Mouse (Mus musculus): ENCODE measurements around the gene Nat14. TPM values are rescaled to one million over a fixed set of nuclear protein-coding genes. Genes with fewer than 3 reads are reported as not detected.

The Nat14 gene
- polyA plus RNA-seq, 2 experiments = 0.11 to 0.38 TPM

DNA sequence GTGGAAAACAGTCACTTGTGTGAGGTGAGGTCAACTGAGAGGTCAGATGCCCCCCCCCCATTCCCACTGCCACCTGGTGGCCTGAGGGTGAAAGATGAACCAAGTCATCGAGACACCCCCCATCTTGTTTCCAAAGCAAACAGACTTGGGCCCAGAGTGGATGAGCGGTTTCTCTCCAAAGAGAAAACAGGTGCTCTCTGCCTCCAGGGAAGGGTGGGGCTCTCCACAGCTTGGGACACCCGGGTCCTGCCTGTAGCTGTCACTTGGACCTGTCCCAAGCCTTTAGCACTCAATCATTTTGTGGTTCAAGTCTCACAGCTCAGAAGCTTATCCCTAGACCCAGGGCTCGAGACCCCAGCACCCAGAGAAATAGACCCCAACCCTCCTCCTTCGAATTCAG lies 41.7 kb downstream of the Nat14 start:
- H3K4me3 ChIP-seq (ENCODE audit: insufficient read depth in 1 of 2, low read depth in 2 of 2, low read length in 2 of 2) = no peak overlapping the region
- H3K27me3 ChIP-seq (ENCODE audit: control insufficient read depth, insufficient read depth, low read length) = no peaks in the 10 kb centered on the region
- WGBS (ENCODE audit: insufficient replicate concordance) = 55% methylated on average over 5 of the region's 5 CpGs
- no peak overlapping the region for H3K27ac ChIP-seq
- TF ChIP-seq CTCF (IDR thresholded peaks at IDR 0.05; ENCODE audit: low read depth) (no peak), EP300 (IDR thresholded peaks at IDR 0.05; ENCODE audit: low read depth) (no peak)
- no peak overlapping the region for H3K4me2 ChIP-seq (ENCODE audit: low read depth)
- ATAC-seq (ENCODE audit: insufficient read depth) = no peak
- no peaks in the 10 kb centered on the region for H3K9me3 ChIP-seq (ENCODE audit: control insufficient read depth, low read length)
- no peak overlapping the region for H3K9ac ChIP-seq (replicated peaks)
- H3K4me1 ChIP-seq (replicated peaks; ENCODE audit: control insufficient read depth in 2 of 2, insufficient read depth in 2 of 2, low read length in 1 of 2) = no peaks in the 10 kb centered on the region
- DNase-seq (ENCODE audit: low read depth in 3 of 3, low spot score in 3 of 3) = no peak
- no peaks in the 10 kb centered on the region for H3K36me3 ChIP-seq (replicated peaks; ENCODE audit: control insufficient read depth, insufficient read depth, low read depth)

DNA sequence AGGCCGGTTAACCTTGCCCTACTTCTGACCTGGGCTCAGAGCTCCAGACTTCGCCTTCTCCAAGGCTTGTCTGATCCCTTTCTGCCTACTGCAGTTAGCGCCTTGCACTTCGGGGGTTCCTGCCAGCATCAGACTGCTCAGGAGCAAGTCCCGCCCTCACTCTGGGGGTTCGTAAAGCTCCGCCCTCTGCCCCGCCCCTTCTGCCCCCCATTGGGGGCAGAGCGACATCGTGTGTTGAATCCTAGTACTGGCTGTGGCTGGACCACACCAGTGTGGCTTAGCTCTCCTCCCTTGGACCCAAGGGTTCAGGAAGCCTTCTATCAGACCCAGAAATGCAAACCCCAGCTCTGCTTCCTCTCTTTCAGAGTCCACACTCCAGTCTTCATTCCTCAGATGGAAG lies 42.4 kb downstream of the Nat14 start, which contains the start of gene Sbk2:
Sbk2 (minus strand) TSS at position 135 of the 400 bp plus-strand sequence.
- Histone ChIP-seq H3K9ac (replicated peaks) (no peak within 1 kb of the TSS), H3K27me3 (ENCODE audit: control insufficient read depth, insufficient read depth, low read length) (no peaks in the 10 kb centered on the region), H3K9me3 (ENCODE audit: control insufficient read depth, low read length) (no peaks in the 10 kb centered on the region), H3K36me3 (replicated peaks; ENCODE audit: control insufficient read depth, insufficient read depth, low read depth) (no peaks in the 10 kb centered on the region), H3K4me3 (ENCODE audit: insufficient read depth in 1 of 2, low read depth in 2 of 2, low read length in 2 of 2) (no peak within 1 kb of the TSS), H3K27ac (no peak within 1 kb of the TSS), H3K4me2 (ENCODE audit: low read depth) (no peak within 1 kb of the TSS), H3K4me1 (replicated peaks; ENCODE audit: control insufficient read depth in 2 of 2, insufficient read depth in 2 of 2, low read length in 1 of 2) (no peaks in the 10 kb centered on the region)
- ATAC-seq (ENCODE audit: insufficient read depth) = peak; percentile 80; the same call in 1 of the 2 replicates
- peak; percentile 17 to 31 (median 20) for DNase-seq (ENCODE audit: low read depth in 3 of 3, low spot score in 3 of 3)
- no peak for TF ChIP-seq EP300 (IDR thresholded peaks at IDR 0.05; ENCODE audit: low read depth)
- TF ChIP-seq CTCF (IDR thresholded peaks at IDR 0.05; ENCODE audit: low read depth) = peak; percentile 74
- 3% methylated on average over 10 of the region's 10 CpGs for WGBS (ENCODE audit: insufficient replicate concordance)

DNA sequence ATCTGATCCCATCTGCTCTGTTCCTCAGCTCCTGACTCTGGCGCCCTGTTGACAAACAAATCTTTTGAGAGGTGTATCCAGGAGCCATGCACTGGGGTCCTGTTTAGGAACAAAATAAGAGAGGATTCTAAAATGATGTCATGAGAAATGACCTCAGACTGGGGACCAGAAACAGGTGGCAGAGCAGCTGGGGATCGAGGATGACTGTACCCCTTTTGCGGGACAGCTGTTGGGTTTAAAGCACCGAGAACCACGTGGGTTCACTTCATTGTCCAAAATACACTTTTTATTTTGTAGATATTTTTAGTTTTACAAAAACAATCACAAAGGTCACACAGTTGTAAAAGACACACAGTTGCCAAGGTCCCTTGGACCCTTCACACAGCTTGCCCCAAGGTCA lies 43.2 kb downstream of the Nat14 start:
- Histone ChIP-seq H3K4me1 (replicated peaks; ENCODE audit: control insufficient read depth in 2 of 2, insufficient read depth in 2 of 2, low read length in 1 of 2) (no peaks in the 10 kb centered on the region), H3K9ac (replicated peaks) (no peak overlapping the region), H3K4me2 (ENCODE audit: low read depth) (no peak overlapping the region), H3K9me3 (ENCODE audit: control insufficient read depth, low read length) (no peaks in the 10 kb centered on the region), H3K27me3 (ENCODE audit: control insufficient read depth, insufficient read depth, low read length) (no peaks in the 10 kb centered on the region), H3K36me3 (replicated peaks; ENCODE audit: control insufficient read depth, insufficient read depth, low read depth) (no peaks in the 10 kb centered on the region), H3K27ac (no peak overlapping the region), H3K4me3 (ENCODE audit: insufficient read depth in 1 of 2, low read depth in 2 of 2, low read length in 2 of 2) (no peak overlapping the region)
- TF ChIP-seq EP300 (IDR thresholded peaks at IDR 0.05; ENCODE audit: low read depth) (no peak), CTCF (IDR thresholded peaks at IDR 0.05; ENCODE audit: low read depth) (no peak)
- DNase-seq (ENCODE audit: low read depth in 3 of 3, low spot score in 3 of 3) (no peak), ATAC-seq (ENCODE audit: insufficient read depth) (no peak)
- WGBS (ENCODE audit: insufficient replicate concordance) = 71% methylated on average over 5 of the region's 5 CpGs

DNA sequence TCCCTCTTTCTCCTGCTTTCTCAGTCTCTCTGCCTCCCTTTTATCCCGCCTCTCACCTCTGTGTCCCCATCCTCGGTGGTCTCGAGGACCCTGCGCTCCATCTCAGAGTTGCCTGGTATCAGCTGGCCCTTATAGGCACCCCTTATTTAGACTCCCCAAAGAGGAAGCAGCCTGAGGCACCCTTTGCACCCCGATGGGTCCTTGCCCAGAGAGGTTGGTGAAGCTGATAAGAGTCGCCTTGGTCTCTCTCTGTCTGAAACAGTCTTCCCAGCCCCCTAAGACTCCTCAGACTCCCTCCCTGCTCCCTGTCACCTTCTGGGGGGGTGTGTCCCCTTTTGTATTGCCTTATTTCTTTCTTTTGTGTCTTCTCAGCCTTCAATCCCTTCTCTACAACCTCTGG lies 49.2 kb downstream of the Nat14 start, which contains the start of gene Sbk3:
Sbk3 (minus strand) TSS at position 101 of the 400 bp plus-strand sequence.
- Histone ChIP-seq H3K9me3 (ENCODE audit: control insufficient read depth, low read length) (no peaks in the 10 kb centered on the region), H3K9ac (replicated peaks) (no peak within 1 kb of the TSS), H3K27me3 (ENCODE audit: control insufficient read depth, insufficient read depth, low read length) (no peaks in the 10 kb centered on the region), H3K4me2 (ENCODE audit: low read depth) (no peak within 1 kb of the TSS), H3K27ac (no peak within 1 kb of the TSS), H3K4me1 (replicated peaks; ENCODE audit: control insufficient read depth in 2 of 2, insufficient read depth in 2 of 2, low read length in 1 of 2) (no peaks in the 10 kb centered on the region), H3K4me3 (ENCODE audit: insufficient read depth in 1 of 2, low read depth in 2 of 2, low read length in 2 of 2) (no peak within 1 kb of the TSS), H3K36me3 (replicated peaks; ENCODE audit: control insufficient read depth, insufficient read depth, low read depth) (no peaks in the 10 kb centered on the region)
- 28% methylated on average over 6 of the region's 6 CpGs for WGBS (ENCODE audit: insufficient replicate concordance)
- ATAC-seq (ENCODE audit: insufficient read depth) = no peak
- TF ChIP-seq EP300 (IDR thresholded peaks at IDR 0.05; ENCODE audit: low read depth) = no peak
- TF ChIP-seq CTCF (IDR thresholded peaks at IDR 0.05; ENCODE audit: low read depth) = no peak
- DNase-seq (ENCODE audit: low read depth in 3 of 3, low spot score in 3 of 3) = no peak

DNA sequence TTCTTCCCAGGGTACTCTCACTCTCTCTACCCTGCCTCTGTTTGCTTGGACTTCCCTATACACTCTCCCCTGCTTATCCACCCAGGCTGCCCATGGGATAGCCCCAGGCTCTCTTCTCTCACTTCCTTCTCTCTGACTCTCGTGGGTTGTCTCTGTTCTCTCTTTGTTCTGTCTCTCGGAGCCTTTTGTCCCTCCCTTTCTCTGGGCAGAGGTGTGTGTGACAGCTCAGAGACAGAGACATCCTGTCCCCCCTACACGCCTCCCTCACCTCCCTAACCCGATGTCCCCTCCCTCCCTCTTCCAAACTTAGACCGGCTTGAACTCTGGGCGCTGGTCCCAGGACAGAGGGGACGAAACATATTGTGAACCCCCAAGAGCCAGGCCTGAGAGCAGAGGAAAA lies 49.9 kb downstream of the Nat14 start:
- Histone ChIP-seq H3K4me3 (ENCODE audit: insufficient read depth in 1 of 2, low read depth in 2 of 2, low read length in 2 of 2) (no peak overlapping the region), H3K27me3 (ENCODE audit: control insufficient read depth, insufficient read depth, low read length) (no peaks in the 10 kb centered on the region), H3K4me1 (replicated peaks; ENCODE audit: control insufficient read depth in 2 of 2, insufficient read depth in 2 of 2, low read length in 1 of 2) (no peaks in the 10 kb centered on the region), H3K9ac (replicated peaks) (no peak overlapping the region), H3K36me3 (replicated peaks; ENCODE audit: control insufficient read depth, insufficient read depth, low read depth) (no peaks in the 10 kb centered on the region), H3K4me2 (ENCODE audit: low read depth) (no peak overlapping the region), H3K9me3 (ENCODE audit: control insufficient read depth, low read length) (no peaks in the 10 kb centered on the region), H3K27ac (no peak overlapping the region)
- WGBS (ENCODE audit: insufficient replicate concordance) = 19% methylated on average over 7 of the region's 7 CpGs
- TF ChIP-seq EP300 (IDR thresholded peaks at IDR 0.05; ENCODE audit: low read depth) (no peak), CTCF (IDR thresholded peaks at IDR 0.05; ENCODE audit: low read depth) (no peak)
- ATAC-seq (ENCODE audit: insufficient read depth) = no peak
- DNase-seq (ENCODE audit: low read depth in 3 of 3, low spot score in 3 of 3) = no peak

Data from liver, embryonic 14.5 days (tissue).